Mouse (Mus musculus): ENCODE data around the gene Prkcb. TPM values are rescaled to one million over a fixed set of nuclear protein-coding genes. Genes with fewer than 3 reads are reported as not detected.

Prkcb gene
- polyA plus RNA-seq, 1 experiment, result 767 TPM

GRCm38 (mm10) chr7:122667903-122668302 is 379.4 kb downstream of the Prkcb start:
- peaks cover 1% of the 10 kb centered on the region; the same call in 1 of the 2 replicates for H3K4me1 ChIP-seq (ENCODE audit: control insufficient read depth, insufficient read depth, low read length)
- no peak overlapping the region for H3K4me3 ChIP-seq (ENCODE audit: insufficient read depth, low read length)
- H3K27ac ChIP-seq (ENCODE audit: insufficient read depth, low read length), result no peak overlapping the region
- TF ChIP-seq POLR2A (IDR thresholded peaks at IDR 0.05; ENCODE audit: extremely low read depth, insufficient read depth, low read length) (no peak), CTCF (IDR thresholded peaks at IDR 0.05; ENCODE audit: extremely low read depth, insufficient read depth, low read length) (peak; percentile 55; the same call in 1 of the 2 replicates)

- Histone ChIP-seq H3K4me1 (ENCODE audit: control insufficient read depth, insufficient read depth, low read length) (peaks cover 1% of the 10 kb centered on the region; the same call in 1 of the 2 replicates), H3K4me3 (ENCODE audit: insufficient read depth, low read length) (peak within 1 kb of the TSS; percentile 68)
- no peak for TF ChIP-seq CTCF (IDR thresholded peaks at IDR 0.05; ENCODE audit: extremely low read depth, insufficient read depth, low read length)
- no peak for TF ChIP-seq POLR2A (IDR thresholded peaks at IDR 0.05; ENCODE audit: extremely low read depth, insufficient read depth, low read length)
Observed at GRCm38 (mm10) chr7:122670442-122670872, 381.9 kb downstream of the Prkcb start, which contains the start of gene Cacng3. Cacng3 (plus strand) TSS chr7:122670492.

GRCm38 (mm10) chr7:122670873-122671641 is 382.5 kb downstream of the Prkcb start:
- H3K4me3 ChIP-seq (ENCODE audit: insufficient read depth, low read length), result peak overlapping the region; percentile 68
- peaks cover 1% of the 10 kb centered on the region for H3K4me1 ChIP-seq (ENCODE audit: control insufficient read depth, insufficient read depth, low read length)
- TF ChIP-seq CTCF (IDR thresholded peaks at IDR 0.05; ENCODE audit: extremely low read depth, insufficient read depth, low read length) (no peak), POLR2A (IDR thresholded peaks at IDR 0.05; ENCODE audit: extremely low read depth, insufficient read depth, low read length) (0 out of 2 replicates have a peak, but pooled peaks have one; percentile 43)
- H3K27ac ChIP-seq (ENCODE audit: insufficient read depth, low read length), result peak overlapping the region; percentile 61

More at GRCm38 (mm10) chr7:122670442-122670872, 381.9 kb downstream of the Prkcb start, which contains the start of gene Cacng3:
- peak within 1 kb of the TSS; percentile 61 for H3K27ac ChIP-seq (ENCODE audit: insufficient read depth, low read length)

GRCm38 (mm10) chr7:122672981-122673380 is 384.4 kb downstream of the Prkcb start:
- Histone ChIP-seq H3K4me3 (ENCODE audit: insufficient read depth, low read length) (peak overlapping the region; percentile 68), H3K4me1 (ENCODE audit: control insufficient read depth, insufficient read depth, low read length) (peaks cover 3% of the 10 kb centered on the region), H3K27ac (ENCODE audit: insufficient read depth, low read length) (no peak overlapping the region)
- TF ChIP-seq CTCF (IDR thresholded peaks at IDR 0.05; ENCODE audit: extremely low read depth, insufficient read depth, low read length) (no peak), POLR2A (IDR thresholded peaks at IDR 0.05; ENCODE audit: extremely low read depth, insufficient read depth, low read length) (peak; percentile 47; the same call in 1 of the 2 replicates)

GRCm38 (mm10) chr7:122675207-122675606 is 386.7 kb downstream of the Prkcb start:
- Histone ChIP-seq H3K27ac (ENCODE audit: insufficient read depth, low read length) (no peak overlapping the region), H3K4me3 (ENCODE audit: insufficient read depth, low read length) (peak overlapping the region; percentile 6), H3K4me1 (ENCODE audit: control insufficient read depth, insufficient read depth, low read length) (peaks cover 6% of the 10 kb centered on the region)
- TF ChIP-seq CTCF (IDR thresholded peaks at IDR 0.05; ENCODE audit: extremely low read depth, insufficient read depth, low read length) (no peak), POLR2A (IDR thresholded peaks at IDR 0.05; ENCODE audit: extremely low read depth, insufficient read depth, low read length) (no peak)

Other genes starting within 250 kb of the Prkcb start
- 41.4 and 42.2 TPM in 2 replicates for gene Ubfd1, start 221.6 kb upstream of the Prkcb start, polyA plus RNA-seq (2012; rRNA removed)
- 4.8 and 6.0 TPM in 2 replicates for gene Ears2, start 221.5 kb upstream of the Prkcb start, polyA plus RNA-seq (2012; rRNA removed)
- gene Ndufab1, start 186.9 kb upstream of the Prkcb start, polyA plus RNA-seq (2012; rRNA removed), result 199 and 201 TPM in 2 replicates
- 1.6 and 2.1 TPM in 2 replicates for gene Palb2, start 155.8 kb upstream of the Prkcb start, polyA plus RNA-seq (2012; rRNA removed)
- gene Dctn5, start 155.7 kb upstream of the Prkcb start, polyA plus RNA-seq (2012; rRNA removed), result 124 and 126 TPM in 2 replicates
- gene Plk1, start 129.3 kb upstream of the Prkcb start, polyA plus RNA-seq (2012; rRNA removed), result 3.3 and 3.7 TPM in 2 replicates
- 0.10 and 0.13 TPM in 2 replicates for gene Ern2, start 102.5 kb upstream of the Prkcb start, polyA plus RNA-seq (2012; rRNA removed)
- 2.2 and 2.3 TPM in 2 replicates for gene Chp2, start 69.3 kb upstream of the Prkcb start, polyA plus RNA-seq (2012; rRNA removed)

All from cortical plate, adult 2 months (tissue).